Mouse (Mus musculus) inflammation-experienced regulatory T-cells, adult 6 months (primary cell): ENCODE data around the gene Gm20823. TPM values are rescaled to one million over a fixed set of nuclear protein-coding genes. Genes with fewer than 3 reads are reported as not detected.
"Not testable (repeated sequence)": the region's sequence is repeated elsewhere in the genome, so short reads cannot be mapped to it uniquely, and the experiment has no call there.

Experiments
- ATAC-seq: one replicate; pipeline ENCODE4 v1.8.0; 2017
- polyA plus RNA-seq, 3 experiments: library from polyadenylated mRNA; unstranded; fragments of 100-300 nt; shearing (Covaris generic); gene quantifications; one replicate each; pipeline ENCODE4 v1.2.1; 2017

The Gm20823 gene
- not detected for polyA plus RNA-seq

- ATAC-seq = not testable (repeated sequence)
Measured at GRCm38 (mm10) chrY:62464745-62465144, at the start of gene Gm20823. Gm20823 (minus strand) TSS chrY:62464845.
